Mouse (Mus musculus) cerebellum, adult (tissue): Measurements from ENCODE around the gene Scrn1.

ENCODE experiments used
- ATAC-seq: cut with Nextera tagmentation; 2 replicates; pipeline ENCODE4 v1.9.2; 2017; ENCODE audit warnings: mild to moderate bottlenecking, moderate library complexity, mixed read lengths; ENCODE audit not compliant: insufficient number of reproducible peaks, low FRiP score, low TSS enrichment

Scrn1 gene

GRCm38 (mm10) chr6:54565665-54566545 lies at the start of gene Scrn1:
TSS of gene Scrn1 (minus strand) at chr6:54566489.
- peak; percentile 56 for ATAC-seq

GRCm38 (mm10) chr6:54606241-54606640 lies 40.0 kb upstream of the Scrn1 start:
- ATAC-seq = no peak

- ATAC-seq = no peak
These were observed 37.9 kb upstream of the Scrn1 start for GRCm38 (mm10) chr6:54604001-54604715.

GRCm38 (mm10) chr6:54602891-54603290 lies 36.6 kb upstream of the Scrn1 start:
- ATAC-seq = no peak

- no peak for ATAC-seq
These were observed 34.5 kb upstream of the Scrn1 start for GRCm38 (mm10) chr6:54600681-54601347.

- no peak for ATAC-seq
These were observed 31.4 kb upstream of the Scrn1 start for GRCm38 (mm10) chr6:54597711-54598110.

- no peak for ATAC-seq
These were observed 30.9 kb upstream of the Scrn1 start, which contains the start of gene Fkbp14 for GRCm38 (mm10) chr6:54597208-54597607. TSS of gene Fkbp14 (minus strand) at chr6:54597308.

GRCm38 (mm10) chr6:54595330-54595878 lies 29.1 kb upstream of the Scrn1 start:
- ATAC-seq = no peak; the same call in 1 of the 2 replicates

GRCm38 (mm10) chr6:54594469-54595329 lies 28.4 kb upstream of the Scrn1 start, which contains the start of gene Plekha8:
TSS of gene Plekha8 (plus strand) at chr6:54595111.
- ATAC-seq = peak; percentile 86

- ATAC-seq = no peak
These were observed 27.6 kb upstream of the Scrn1 start for GRCm38 (mm10) chr6:54593766-54594468.

- peak; percentile 94 for ATAC-seq
These were observed 26.7 kb upstream of the Scrn1 start for GRCm38 (mm10) chr6:54592938-54593535.

GRCm38 (mm10) chr6:54591778-54592177 lies 25.5 kb upstream of the Scrn1 start:
- ATAC-seq = no peak

- ATAC-seq = no peak
These were observed 24.4 kb upstream of the Scrn1 start for GRCm38 (mm10) chr6:54590691-54591090.

- ATAC-seq = no peak
These were observed 21.9 kb upstream of the Scrn1 start for GRCm38 (mm10) chr6:54588212-54588611.

GRCm38 (mm10) chr6:54587683-54588082 lies 21.4 kb upstream of the Scrn1 start:
- no peak for ATAC-seq

GRCm38 (mm10) chr6:54586911-54587310 lies 20.6 kb upstream of the Scrn1 start:
- ATAC-seq = no peak

- ATAC-seq = no peak; the same call in 1 of the 2 replicates
These were observed 19.9 kb upstream of the Scrn1 start for GRCm38 (mm10) chr6:54586175-54586574.

GRCm38 (mm10) chr6:54573218-54573955 lies 7.1 kb upstream of the Scrn1 start:
- ATAC-seq = no peak
